Mouse (Mus musculus) liver, postnatal 0 days (tissue): Measurements from ENCODE around the gene Syt3. TPM values are rescaled to one million over a fixed set of nuclear protein-coding genes. Genes with fewer than 3 reads are reported as not detected.

ENCODE experiments used
- ATAC-seq: fragments of 200-750 bp; cut with Nextera tagmentation; 2 replicates; pipeline ENCODE4 v1.8.0; 2017; ENCODE audit warnings: mild to moderate bottlenecking, moderate library complexity
- DNase-seq: peaks from one replicate; pipeline ENCODE4 v3.0.0-alpha.2; 2016
- H3K27ac ChIP-seq: fragments of 300-500 bp; sonication (generic); 2 replicates; pipeline ENCODE4 v1.5.1; 2014; ENCODE audit warnings: antibody characterized with exemption, moderate library complexity, mild to moderate bottlenecking, low read depth
- H3K27me3 ChIP-seq: fragments of 300-500 bp; sonication (generic); 2 replicates; pipeline ENCODE4 v1.6.1; 2014; ENCODE audit warnings: low read length, control low read depth, mixed read lengths; ENCODE audit not compliant: insufficient read depth
- H3K36me3 ChIP-seq: fragments of 300-500 bp; sonication (generic); replicated peaks from 2 replicates; pipeline ENCODE4 v1.6.1; 2014; ENCODE audit warnings: mild to moderate bottlenecking, control low read depth, low read length, moderate library complexity, mixed read lengths; ENCODE audit not compliant: insufficient read depth
- H3K4me1 ChIP-seq: fragments of 300-500 bp; sonication (generic); 2 replicates; pipeline ENCODE4 v1.6.1; 2014; ENCODE audit warnings: antibody characterized with exemption, mild to moderate bottlenecking, control low read depth; ENCODE audit not compliant: insufficient read depth
- H3K4me2 ChIP-seq: fragments of 300-500 bp; sonication (generic); 2 replicates; pipeline ENCODE4 v1.6.1; 2014; ENCODE audit warnings: low read depth, mild to moderate bottlenecking, low read length, moderate library complexity, mixed read lengths
- H3K4me3 ChIP-seq: fragments of 300-500 bp; sonication (generic); 2 replicates; pipeline ENCODE4 v1.5.1; 2014; ENCODE audit warnings: low read depth, low read length
- H3K9ac ChIP-seq: fragments of 300-500 bp; sonication (generic); replicated peaks from 2 replicates; pipeline ENCODE4 v1.6.1; 2014; ENCODE audit warnings: mild to moderate bottlenecking, moderate library complexity
- H3K9me3 ChIP-seq: fragments of 300-500 bp; sonication (generic); 2 replicates; pipeline ENCODE4 v1.6.1; 2016; ENCODE audit warnings: mild to moderate bottlenecking, control low read depth, low read length, mixed read lengths
- CTCF ChIP-seq: sonication (generic); IDR thresholded peaks from 2 replicates; pipeline ENCODE4 v1.5.1; 2016; ENCODE audit warnings: antibody characterized with exemption, low read depth
- EP300 ChIP-seq: IDR thresholded peaks from 2 replicates; pipeline ENCODE4 v1.6.1; 2016; ENCODE audit warnings: antibody characterized with exemption, low read depth, mild to moderate bottlenecking
- WGBS: fragments of 180-500 bp; shearing (Covaris S2); extraction: QIAGEN DNeasy Blood & Tissue Kit; methylation state at CpG from one replicate; pipeline ENCODE4 v1.1.7; 2014; ENCODE audit not compliant: insufficient replicate concordance; 5-methylcytosine and 5-hydroxymethylcytosine counted together
- polyA plus RNA-seq: library from polyadenylated mRNA; unstranded; fragments of >200 nt; fragmentation: Nextera tagmentation; extraction: Ambion mirVana; gene quantifications from 2 replicates; pipeline ENCODE4 v1.2.1, GENCODE M21; 2015

Syt3 gene
- polyA plus RNA-seq, 1 experiment from 2014 or later = 0.04 TPM

GRCm38 (mm10) chr7:44340226-44340625, 43.7 kb upstream of the Syt3 start:
- Histone ChIP-seq H3K4me3 (no peak overlapping the region), H3K9me3 (no peaks in the 10 kb centered on the region), H3K36me3 (no peaks in the 10 kb centered on the region), H3K4me2 (no peak overlapping the region), H3K27me3 (peaks cover 36% of the 10 kb centered on the region), H3K4me1 (no peaks in the 10 kb centered on the region), H3K27ac (no peak overlapping the region), H3K9ac (no peak overlapping the region)
- no peak for DNase-seq
- WGBS = 51% methylated on average over 6 of the region's 6 CpGs
- ATAC-seq = no peak
- no peak for TF ChIP-seq EP300
- no peak for TF ChIP-seq CTCF

GRCm38 (mm10) chr7:44341119-44341518, 42.8 kb upstream of the Syt3 start:
- WGBS = 83% methylated on average over 10 of the region's 10 CpGs

GRCm38 (mm10) chr7:44341714-44342113, 42.2 kb upstream of the Syt3 start:
- H3K27me3 ChIP-seq = peaks cover 22% of the 10 kb centered on the region
- H3K4me2 ChIP-seq = no peak overlapping the region
- TF ChIP-seq EP300 = no peak
- TF ChIP-seq CTCF = no peak
- H3K4me3 ChIP-seq = no peak overlapping the region
- ATAC-seq (no peak), DNase-seq (no peak)
- H3K36me3 ChIP-seq = no peaks in the 10 kb centered on the region
- no peaks in the 10 kb centered on the region for H3K4me1 ChIP-seq
- 50% methylated on average over 5 of the region's 5 CpGs for WGBS
- H3K9ac ChIP-seq = no peak overlapping the region
- H3K27ac ChIP-seq = no peak overlapping the region
- H3K9me3 ChIP-seq = no peaks in the 10 kb centered on the region

More at GRCm38 (mm10) chr7:44341119-44341518, 42.8 kb upstream of the Syt3 start:
- no peak for DNase-seq
- H3K9ac ChIP-seq = no peak overlapping the region
- TF ChIP-seq CTCF = no peak
- no peak for TF ChIP-seq EP300
- H3K4me3 ChIP-seq = no peak overlapping the region
- no peaks in the 10 kb centered on the region for H3K4me1 ChIP-seq
- ATAC-seq = no peak
- peaks cover 28% of the 10 kb centered on the region for H3K27me3 ChIP-seq
- H3K36me3 ChIP-seq = no peaks in the 10 kb centered on the region
- no peaks in the 10 kb centered on the region for H3K9me3 ChIP-seq
- no peak overlapping the region for H3K4me2 ChIP-seq
- no peak overlapping the region for H3K27ac ChIP-seq

GRCm38 (mm10) chr7:44343459-44344015, 40.4 kb upstream of the Syt3 start:
- H3K27me3 ChIP-seq = peaks cover 7% of the 10 kb centered on the region; the same call in 1 of the 2 replicates

DNA sequence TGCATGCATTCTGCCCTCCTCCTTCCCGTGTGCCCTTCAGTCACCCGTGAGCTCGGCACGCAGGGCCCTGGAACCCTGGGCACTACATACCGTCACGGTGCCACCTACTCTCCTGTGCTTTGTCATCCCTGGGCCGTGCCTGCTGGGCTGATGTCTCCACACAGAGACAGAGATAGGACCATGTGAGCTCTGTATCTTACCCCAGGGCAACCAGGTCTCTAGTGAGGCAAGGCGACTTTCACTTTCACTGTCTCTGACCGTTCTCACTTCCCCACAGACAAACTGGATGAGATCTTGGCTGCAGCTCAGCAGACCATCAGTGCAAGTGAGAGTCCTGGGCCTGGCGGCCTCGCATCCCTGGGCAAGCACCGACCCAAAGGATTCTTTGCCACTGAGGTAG, 39.3 kb upstream of the Syt3 start:
- no peak for ATAC-seq

More at GRCm38 (mm10) chr7:44343459-44344015, 40.4 kb upstream of the Syt3 start:
- H3K4me3 ChIP-seq = no peak overlapping the region
- 23% methylated on average over 11 of the region's 11 CpGs for WGBS
- no peak overlapping the region for H3K9ac ChIP-seq
- H3K4me2 ChIP-seq = no peak overlapping the region
- TF ChIP-seq CTCF (no peak), EP300 (no peak)
- no peak for DNase-seq
- no peaks in the 10 kb centered on the region for H3K36me3 ChIP-seq
- H3K4me1 ChIP-seq = no peaks in the 10 kb centered on the region
- no peaks in the 10 kb centered on the region for H3K9me3 ChIP-seq
- ATAC-seq = no peak
- no peak overlapping the region for H3K27ac ChIP-seq

GRCm38 (mm10) chr7:44349043-44349442, 34.9 kb upstream of the Syt3 start:
- H3K27me3 ChIP-seq = peaks cover 51% of the 10 kb centered on the region
- 0 out of 2 replicates have a peak, but pooled peaks cover 2% of the 10 kb centered on the region for H3K4me1 ChIP-seq
- no peak overlapping the region for H3K9ac ChIP-seq
- no peak overlapping the region for H3K27ac ChIP-seq
- no peaks in the 10 kb centered on the region for H3K36me3 ChIP-seq
- DNase-seq = no peak
- TF ChIP-seq EP300 (no peak), CTCF (no peak)
- 14% methylated on average over 3 of the region's 3 CpGs for WGBS
- H3K4me3 ChIP-seq = no peak overlapping the region
- H3K9me3 ChIP-seq = no peaks in the 10 kb centered on the region
- no peak overlapping the region for H3K4me2 ChIP-seq
- ATAC-seq = no peak

More for the DNA sequence above, 39.3 kb upstream of the Syt3 start:
- no peak for TF ChIP-seq EP300
- TF ChIP-seq CTCF = no peak
- Histone ChIP-seq H3K27ac (no peak overlapping the region), H3K9me3 (no peaks in the 10 kb centered on the region), H3K27me3 (0 out of 2 replicates have a peak, but pooled peaks cover 8% of the 10 kb centered on the region), H3K4me1 (no peaks in the 10 kb centered on the region), H3K36me3 (no peaks in the 10 kb centered on the region), H3K4me2 (no peak overlapping the region), H3K4me3 (no peak overlapping the region), H3K9ac (no peak overlapping the region)
- 36% methylated on average over 12 of the region's 12 CpGs for WGBS
- DNase-seq = no peak
